ENCODE assay signal across 8 mouse cellular contexts in genomic region chr1:131096803-131097699, GRCm38 (mm10). TPM values are rescaled to one million over a fixed set of nuclear protein-coding genes. Genes with fewer than 3 reads are reported as not detected.
A peak's percentile ranks its signal among the peaks of the same experiment; 100 is the strongest.
DNase-seq lines count a peak whose midpoint lies in the region; ATAC-seq and TF ChIP-seq lines count a peak whose summit lies in the region.

No protein-coding gene starts in this region.

- peak overlapping the region; percentile 53 for H3K4me2 ChIP-seq in forebrain, embryonic 16.5 days (ENCODE audit: low read length)
- H3K4me2 ChIP-seq in hindbrain, embryonic 11.5 days (replicated peaks; ENCODE audit: low read depth, low read length): peak overlapping the region; percentile 80
- H3K4me2 ChIP-seq in limb, embryonic 11.5 days (ENCODE audit: low read depth, severe bottlenecking): peak overlapping the region; percentile 82
- peak overlapping the region; percentile 67 for H3K4me2 ChIP-seq in midbrain, embryonic 11.5 days

- H3K36me3 ChIP-seq in forebrain, embryonic 16.5 days (ENCODE audit: control insufficient read depth, insufficient read depth): no peaks in the 10 kb centered on the region
- no peaks in the 10 kb centered on the region for H3K36me3 ChIP-seq in hindbrain, embryonic 11.5 days (ENCODE audit: control insufficient read depth, insufficient read depth, low read length)
- no peaks in the 10 kb centered on the region for H3K36me3 ChIP-seq in limb, embryonic 11.5 days (ENCODE audit: control insufficient read depth, insufficient read depth, low read length)
- no peaks in the 10 kb centered on the region for H3K36me3 ChIP-seq in midbrain, embryonic 11.5 days (ENCODE audit: control insufficient read depth, insufficient read depth, low read length)

- DNase-seq in layer of hippocampus, adult 2 months (ENCODE audit: low spot score in 2 of 2): no peak
- DNase-seq in layer of hippocampus, adult 18-20 months (ENCODE audit: low spot score in 2 of 2): no peak
- peak; percentile 41 for DNase-seq in cerebellum, adult 11 months
- DNase-seq in hindbrain, embryonic 11.5 days (ENCODE audit: low spot score): peak; percentile 81
- DNase-seq in limb, embryonic 11.5 days (ENCODE audit: low spot score): peak; percentile 77
- peak; percentile 96 for DNase-seq in midbrain, embryonic 11.5 days (ENCODE audit: low spot score, missing footprints)
- DNase-seq in spleen, postnatal 36 days (ENCODE audit: low spot score in 2 of 2): peak; percentile 58 to 62

- peak overlapping the region; percentile 85 for H3K27ac ChIP-seq in layer of hippocampus, adult 2 months
- H3K27ac ChIP-seq in forebrain, embryonic 16.5 days (ENCODE audit: low read length): peak overlapping the region; percentile 78
- peak overlapping the region; percentile 82 for H3K27ac ChIP-seq in hindbrain, embryonic 11.5 days (ENCODE audit: low read depth, low read length)
- H3K27ac ChIP-seq in limb, embryonic 11.5 days (replicated peaks; ENCODE audit: low read depth, low read length): peak overlapping the region; percentile 68
- peak overlapping the region; percentile 76 for H3K27ac ChIP-seq in midbrain, embryonic 11.5 days (ENCODE audit: low read depth, low read length)

- 0 out of 2 replicates have a peak, but pooled peaks have one; percentile 4 for TF ChIP-seq CTCF in layer of hippocampus, adult 2 months (conservative IDR thresholded peaks at IDR 0.05)

- peak; percentile 64 for ATAC-seq in forebrain, embryonic 16.5 days
- peak; percentile 78 for ATAC-seq in hindbrain, embryonic 11.5 days (ENCODE audit: low FRiP score)
- ATAC-seq in limb, embryonic 11.5 days (ENCODE audit: insufficient number of reproducible peaks, low FRiP score, low TSS enrichment, low read depth): peak; percentile 71
- ATAC-seq in midbrain, embryonic 11.5 days (ENCODE audit: low FRiP score): peak; percentile 73

- H3K27me3 ChIP-seq in forebrain, embryonic 16.5 days (replicated peaks; ENCODE audit: control insufficient read depth, insufficient read depth, low read length): no peaks in the 10 kb centered on the region
- H3K27me3 ChIP-seq in hindbrain, embryonic 11.5 days (ENCODE audit: control insufficient read depth, insufficient read depth, low read length): no peaks in the 10 kb centered on the region
- H3K27me3 ChIP-seq in limb, embryonic 11.5 days (ENCODE audit: control insufficient read depth, insufficient read depth, low read length): no peaks in the 10 kb centered on the region
- H3K27me3 ChIP-seq in midbrain, embryonic 11.5 days (ENCODE audit: control insufficient read depth, insufficient read depth, low read length): no peaks in the 10 kb centered on the region

- peaks cover 28% of the 10 kb centered on the region for H3K4me1 ChIP-seq in forebrain, embryonic 16.5 days (replicated peaks; ENCODE audit: control insufficient read depth, insufficient read depth, low read length)
- no peaks in the 10 kb centered on the region; the same call in 1 of the 2 replicates for H3K4me1 ChIP-seq in hindbrain, embryonic 11.5 days (replicated peaks; ENCODE audit: control insufficient read depth, insufficient read depth, low read length)
- peaks cover 3% of the 10 kb centered on the region; the same call in 1 of the 2 replicates for H3K4me1 ChIP-seq in limb, embryonic 11.5 days (ENCODE audit: control insufficient read depth, insufficient read depth, low read length)
- H3K4me1 ChIP-seq in midbrain, embryonic 11.5 days (ENCODE audit: control insufficient read depth, insufficient read depth, low read length): peaks cover 23% of the 10 kb centered on the region

- WGBS in forebrain, embryonic 16.5 days: under 1% methylated on average over 81 of the region's 98 CpGs
- under 1% methylated on average over 63 of the region's 98 CpGs for WGBS in hindbrain, embryonic 11.5 days
- 0% methylated on average over 78 of the region's 98 CpGs for WGBS in limb, embryonic 11.5 days
- under 1% methylated on average over 88 of the region's 98 CpGs for WGBS in midbrain, embryonic 11.5 days

- peak overlapping the region; percentile 89 for H3K9ac ChIP-seq in forebrain, embryonic 16.5 days (replicated peaks; ENCODE audit: low read depth, low read length)
- peak overlapping the region; percentile 86 for H3K9ac ChIP-seq in hindbrain, embryonic 11.5 days (ENCODE audit: low read depth, low read length)
- peak overlapping the region; percentile 89 for H3K9ac ChIP-seq in limb, embryonic 11.5 days (ENCODE audit: low read length)
- peak overlapping the region; percentile 73 for H3K9ac ChIP-seq in midbrain, embryonic 11.5 days (ENCODE audit: low read length)

- H3K9me3 ChIP-seq in forebrain, embryonic 16.5 days (ENCODE audit: control insufficient read depth, low read length): no peaks in the 10 kb centered on the region
- H3K9me3 ChIP-seq in hindbrain, embryonic 11.5 days (ENCODE audit: control insufficient read depth, low read length): no peaks in the 10 kb centered on the region
- H3K9me3 ChIP-seq in limb, embryonic 11.5 days (ENCODE audit: control insufficient read depth, low read length): no peaks in the 10 kb centered on the region
- H3K9me3 ChIP-seq in midbrain, embryonic 11.5 days (ENCODE audit: control insufficient read depth, low read length): no peaks in the 10 kb centered on the region

- peak overlapping the region; percentile 89 for H3K4me3 ChIP-seq in layer of hippocampus, adult 2 months
- H3K4me3 ChIP-seq in forebrain, embryonic 16.5 days (replicated peaks; ENCODE audit: low read length): peak overlapping the region; percentile 86
- H3K4me3 ChIP-seq in hindbrain, embryonic 11.5 days (ENCODE audit: low read depth, low read length): peak overlapping the region; percentile 92
- peak overlapping the region; percentile 86 for H3K4me3 ChIP-seq in limb, embryonic 11.5 days (ENCODE audit: low read depth, low read length)
- H3K4me3 ChIP-seq in midbrain, embryonic 11.5 days (ENCODE audit: low read depth, low read length): peak overlapping the region; percentile 88

RNA-seq across cellular contexts. Expression of gene Mapkapk2, which starts 0.6 kb away (rescaled TPM):
- total RNA-seq in layer of hippocampus, adult 2 months (2021): 10 to 100 TPM; 28.4 to 29.4 TPM
- total RNA-seq in layer of hippocampus, adult 18-20 months (2021): 10 to 100 TPM; 32.2 to 33.8 TPM
- 19.9 and 23.0 TPM in 2 replicates for polyA plus RNA-seq in forebrain, embryonic 16.5 days (2015; fragmentation: Nextera tagmentation; extraction: Ambion mirVana)
- polyA plus RNA-seq in hindbrain, embryonic 11.5 days (2014; fragmentation: Nextera tagmentation; extraction: Ambion mirVana): 39.8 and 43.7 TPM in 2 replicates
- polyA plus RNA-seq in limb, embryonic 11.5 days (2014; fragmentation: Nextera tagmentation; extraction: Ambion mirVana): 43.5 and 47.6 TPM in 2 replicates
- polyA plus RNA-seq in midbrain, embryonic 11.5 days (2014; fragmentation: Nextera tagmentation; extraction: Ambion mirVana): 49.8 and 56.0 TPM in 2 replicates

RNA-seq across cellular contexts. Expression of gene Dyrk3, which starts 41.1 kb away (rescaled TPM):
- 10 to 100 TPM; 19.2 to 21.7 TPM for total RNA-seq in layer of hippocampus, adult 2 months (2021)
- total RNA-seq in layer of hippocampus, adult 18-20 months (2021): 10 to 100 TPM; 17.4 to 20.2 TPM
- 19.5 and 20.7 TPM in 2 replicates for polyA plus RNA-seq in forebrain, embryonic 16.5 days (2015; fragmentation: Nextera tagmentation; extraction: Ambion mirVana)
- polyA plus RNA-seq in hindbrain, embryonic 11.5 days (2014; fragmentation: Nextera tagmentation; extraction: Ambion mirVana): 10.6 and 11.6 TPM in 2 replicates
- 4.2 and 5.7 TPM in 2 replicates for polyA plus RNA-seq in limb, embryonic 11.5 days (2014; fragmentation: Nextera tagmentation; extraction: Ambion mirVana)
- 17.2 and 23.4 TPM in 2 replicates for polyA plus RNA-seq in midbrain, embryonic 11.5 days (2014; fragmentation: Nextera tagmentation; extraction: Ambion mirVana)

RNA-seq across cellular contexts. Expression of gene Eif2d, which starts 55.9 kb away (rescaled TPM):
- 10 to 100 TPM; 41.2 to 48.6 TPM for total RNA-seq in layer of hippocampus, adult 2 months (2021)
- total RNA-seq in layer of hippocampus, adult 18-20 months (2021): 10 to 100 TPM; 37.0 to 38.3 TPM
- polyA plus RNA-seq in forebrain, embryonic 16.5 days (2015; fragmentation: Nextera tagmentation; extraction: Ambion mirVana): 64.1 and 64.4 TPM in 2 replicates
- polyA plus RNA-seq in hindbrain, embryonic 11.5 days (2014; fragmentation: Nextera tagmentation; extraction: Ambion mirVana): 53.3 and 54.4 TPM in 2 replicates
- 70.3 and 72.3 TPM in 2 replicates for polyA plus RNA-seq in limb, embryonic 11.5 days (2014; fragmentation: Nextera tagmentation; extraction: Ambion mirVana)
- polyA plus RNA-seq in midbrain, embryonic 11.5 days (2014; fragmentation: Nextera tagmentation; extraction: Ambion mirVana): 55.7 and 56.7 TPM in 2 replicates

Comparison
In these comparisons a context has a peak if more than half of its experiments do, and no peak if none do; other contexts are left out.
1. DNase-seq: peak in cerebellum, adult 11 months (single experiment), hindbrain, embryonic 11.5 days (single experiment), limb, embryonic 11.5 days (single experiment), midbrain, embryonic 11.5 days (single experiment) and spleen, postnatal 36 days (2 of 2); none in layer of hippocampus, adult 2 months (0 of 2) and layer of hippocampus, adult 18-20 months (0 of 2).
2. Peak in every context shown above with its lines, with median percentiles within 50 percentile points of each other: H3K27ac ChIP-seq, H3K4me3 ChIP-seq, ATAC-seq, H3K4me2 ChIP-seq and H3K9ac ChIP-seq.